Mouse (Mus musculus) midbrain, postnatal 0 days (tissue): ENCODE measurements at regions not wholly inside any gene's neighbourhood (a gene's known extent, or its start where the extent isn't known, plus 50 kb on each side); places are given as distances from the start of the nearest gene placed in this dataset.

Source experiments
- ATAC-seq: fragments of 200-750 bp; cut with Nextera tagmentation; 2 replicates; pipeline ENCODE4 v1.8.0; 2017; ENCODE audit warnings: moderate number of reproducible peaks, mild to moderate bottlenecking, moderate TSS enrichment, moderate library complexity; ENCODE audit not compliant: low FRiP score
- DNase-seq: peaks from one replicate; pipeline ENCODE4 v3.0.0-alpha.2; 2015; ENCODE audit warnings: low spot score
- H3K27ac ChIP-seq: fragments of 300-500 bp; sonication (generic); 2 replicates; pipeline ENCODE4 v1.5.1; 2014; ENCODE audit warnings: low read depth, mild to moderate bottlenecking, low read length, mixed read lengths
- H3K27me3 ChIP-seq: fragments of 300-500 bp; sonication (generic); 2 replicates; pipeline ENCODE4 v1.6.1; 2014; ENCODE audit warnings: low read length, control low read depth, mixed read lengths; ENCODE audit not compliant: insufficient read depth
- H3K36me3 ChIP-seq: fragments of 300-500 bp; sonication (generic); 2 replicates; pipeline ENCODE4 v1.6.1; 2014; ENCODE audit warnings: low read length, control low read depth, mixed read lengths; ENCODE audit not compliant: insufficient read depth
- H3K4me1 ChIP-seq: fragments of 300-500 bp; sonication (generic); 2 replicates; pipeline ENCODE4 v1.6.1; 2014; ENCODE audit warnings: mild to moderate bottlenecking, control low read depth, antibody characterized with exemption, low read length, mixed read lengths; ENCODE audit not compliant: insufficient read depth
- H3K4me2 ChIP-seq: fragments of 300-500 bp; sonication (generic); 2 replicates; pipeline ENCODE4 v1.6.1; 2014; ENCODE audit warnings: low read depth, mild to moderate bottlenecking, low read length, mixed read lengths; ENCODE audit not compliant: poor library complexity, severe bottlenecking
- H3K4me3 ChIP-seq: fragments of 300-500 bp; sonication (generic); 2 replicates; pipeline ENCODE4 v1.5.1; 2014; ENCODE audit warnings: low read depth, mild to moderate bottlenecking, low read length, moderate library complexity
- H3K9ac ChIP-seq: fragments of 300-500 bp; sonication (generic); replicated peaks from 2 replicates; pipeline ENCODE4 v1.6.1; 2014; ENCODE audit warnings: mild to moderate bottlenecking, low read length, moderate library complexity, mixed read lengths; ENCODE audit not compliant: poor library complexity, severe bottlenecking
- H3K9me3 ChIP-seq: fragments of 300-500 bp; sonication (generic); 2 replicates; pipeline ENCODE4 v1.6.1; 2016; ENCODE audit warnings: low read length, control low read depth
- CTCF ChIP-seq: IDR thresholded peaks from 2 replicates; pipeline ENCODE4 v1.5.1; 2016; ENCODE audit warnings: antibody characterized with exemption, mild to moderate bottlenecking
- WGBS: fragments of 180-500 bp; shearing (Covaris S2); extraction: QIAGEN DNeasy Blood & Tissue Kit; methylation state at CpG from one replicate; pipeline ENCODE4 v1.1.7; 2014; 5-methylcytosine and 5-hydroxymethylcytosine counted together

GRCm38 (mm10) chr13:99814801-99815200 lies 86.1 kb downstream of the Cartpt start:
- H3K9me3 ChIP-seq = no peaks in the 10 kb centered on the region
- H3K9ac ChIP-seq = no peak overlapping the region
- H3K4me2 ChIP-seq = no peak overlapping the region
- no peak overlapping the region for H3K27ac ChIP-seq
- no peak overlapping the region for H3K4me3 ChIP-seq
- no peaks in the 10 kb centered on the region for H3K36me3 ChIP-seq
- TF ChIP-seq CTCF = no peak
- H3K4me1 ChIP-seq = no peaks in the 10 kb centered on the region
- 63% methylated on average over 2 of the region's 2 CpGs for WGBS
- H3K27me3 ChIP-seq = no peaks in the 10 kb centered on the region
- no peak for ATAC-seq
- DNase-seq = no peak

- ATAC-seq (no peak), DNase-seq (no peak)
- H3K4me2 ChIP-seq = no peak overlapping the region
- no peaks in the 10 kb centered on the region for H3K36me3 ChIP-seq
- H3K27ac ChIP-seq = no peak overlapping the region
- no peaks in the 10 kb centered on the region for H3K9me3 ChIP-seq
- no peaks in the 10 kb centered on the region for H3K4me1 ChIP-seq
- H3K9ac ChIP-seq = no peak overlapping the region
- 76% methylated on average over 6 of the region's 6 CpGs for WGBS
- no peak for TF ChIP-seq CTCF
- no peaks in the 10 kb centered on the region for H3K27me3 ChIP-seq
- H3K4me3 ChIP-seq = no peak overlapping the region
Observed at GRCm38 (mm10) chr13:99814033-99814556, 86.8 kb downstream of the Cartpt start.

GRCm38 (mm10) chr13:99794448-99794847 lies 106.4 kb downstream of the Cartpt start:
- Histone ChIP-seq H3K4me3 (no peak overlapping the region), H3K27ac (no peak overlapping the region), H3K9me3 (no peaks in the 10 kb centered on the region), H3K27me3 (no peaks in the 10 kb centered on the region), H3K4me2 (no peak overlapping the region), H3K9ac (no peak overlapping the region), H3K36me3 (no peaks in the 10 kb centered on the region), H3K4me1 (no peaks in the 10 kb centered on the region)
- ATAC-seq (no peak), DNase-seq (no peak)
- WGBS = 43% methylated on average over 6 of the region's 6 CpGs
- TF ChIP-seq CTCF = no peak

- no peaks in the 10 kb centered on the region for H3K27me3 ChIP-seq
- no peaks in the 10 kb centered on the region for H3K36me3 ChIP-seq
- H3K9ac ChIP-seq = no peak overlapping the region
- H3K4me1 ChIP-seq = no peaks in the 10 kb centered on the region
- no peak overlapping the region for H3K27ac ChIP-seq
- peak; percentile 44; the same call in 1 of the 2 replicates for ATAC-seq
- H3K4me3 ChIP-seq = no peak overlapping the region
- 38% methylated on average over 7 of the region's 7 CpGs for WGBS
- H3K4me2 ChIP-seq = no peak overlapping the region
- H3K9me3 ChIP-seq = no peaks in the 10 kb centered on the region
- TF ChIP-seq CTCF = no peak
- no peak for DNase-seq
Observed at GRCm38 (mm10) chr13:99793786-99794435, 107.0 kb downstream of the Cartpt start.

GRCm38 (mm10) chr13:99793001-99793400 lies 107.9 kb downstream of the Cartpt start:
- Histone ChIP-seq H3K9me3 (no peaks in the 10 kb centered on the region), H3K4me1 (no peaks in the 10 kb centered on the region), H3K4me3 (no peak overlapping the region), H3K4me2 (no peak overlapping the region), H3K27me3 (no peaks in the 10 kb centered on the region), H3K9ac (no peak overlapping the region), H3K36me3 (no peaks in the 10 kb centered on the region), H3K27ac (no peak overlapping the region)
- no peak for TF ChIP-seq CTCF
- WGBS = 75% methylated on average over 6 of the region's 6 CpGs
- ATAC-seq (no peak), DNase-seq (no peak)

GRCm38 (mm10) chr13:99790951-99791350 lies 109.9 kb downstream of the Cartpt start:
- no peaks in the 10 kb centered on the region for H3K27me3 ChIP-seq
- no peaks in the 10 kb centered on the region for H3K4me1 ChIP-seq
- no peak overlapping the region for H3K4me2 ChIP-seq
- no peak for DNase-seq
- no peak overlapping the region for H3K9ac ChIP-seq
- H3K36me3 ChIP-seq = no peaks in the 10 kb centered on the region
- WGBS = 76% methylated on average over 5 of the region's 5 CpGs
- H3K27ac ChIP-seq = no peak overlapping the region
- no peaks in the 10 kb centered on the region for H3K9me3 ChIP-seq
- TF ChIP-seq CTCF = no peak
- no peak overlapping the region for H3K4me3 ChIP-seq
- no peak for ATAC-seq
